Mouse (Mus musculus) lung, postnatal 25 days (tissue): ENCODE measurements around the gene Olfr646.

Source experiments
- DNase-seq: peaks from one replicate; pipeline ENCODE4 v3.0.0; 2022; ENCODE audit warnings: low spot score

Olfr646 gene

DNA sequence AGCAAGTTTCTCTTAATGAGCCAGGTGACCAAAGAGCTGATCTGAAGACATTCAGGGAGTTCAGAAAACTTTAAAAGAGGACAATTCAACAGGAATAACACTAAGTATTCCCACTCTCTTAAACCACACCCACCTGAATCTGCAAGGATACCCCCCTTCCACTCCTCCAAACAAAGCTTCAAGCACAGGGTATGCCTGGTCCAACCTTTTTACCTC lies at the start of gene Olfr646:
Gene Olfr646, plus strand, starts transcription at position 117 of the 216 bp plus-strand sequence.
- DNase-seq = no peak

DNA sequence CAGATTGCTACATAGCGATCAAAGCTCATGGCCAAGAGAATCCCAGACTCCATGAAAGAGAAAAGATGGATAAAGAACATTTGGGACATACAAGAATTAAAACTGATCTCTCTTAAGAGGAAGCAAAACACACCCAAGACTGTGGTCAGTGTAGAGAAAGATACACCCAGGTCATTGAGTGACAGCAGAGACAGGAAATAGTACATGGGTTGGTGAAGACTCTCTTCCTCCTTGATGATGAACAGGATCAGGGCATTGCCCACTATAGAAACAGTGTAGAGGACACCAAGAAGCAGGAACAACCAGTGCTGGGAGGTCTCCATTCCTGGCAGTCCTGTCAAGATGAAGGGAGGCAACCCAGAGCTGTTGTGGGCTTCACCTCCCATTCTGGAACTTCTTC lies 45.5 kb upstream of the Olfr646 start:
- DNase-seq = no peak

DNA sequence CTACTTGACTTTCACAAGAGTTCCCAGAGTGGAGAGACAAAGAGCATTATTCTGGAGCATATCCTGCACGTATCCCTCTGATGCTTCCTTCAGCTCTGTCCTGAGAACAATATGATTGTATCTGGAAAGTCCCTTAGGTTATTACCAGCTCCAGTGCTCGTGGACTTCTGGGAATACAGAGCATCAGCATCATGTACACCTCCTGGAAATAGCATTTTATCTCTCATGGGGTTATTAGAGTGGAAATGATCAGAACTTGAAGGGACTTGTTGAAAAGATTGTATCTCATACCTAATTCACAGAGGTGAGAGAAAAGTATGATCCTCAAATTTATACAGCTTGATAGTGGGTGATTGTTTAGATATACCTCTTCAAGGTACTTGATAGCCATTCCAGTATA lies 43.3 kb upstream of the Olfr646 start, which contains the start of gene 4930516K23Rik:
Gene 4930516K23Rik, minus strand, starts transcription at position 101 of the 400 bp plus-strand sequence.
- no peak for DNase-seq

DNA sequence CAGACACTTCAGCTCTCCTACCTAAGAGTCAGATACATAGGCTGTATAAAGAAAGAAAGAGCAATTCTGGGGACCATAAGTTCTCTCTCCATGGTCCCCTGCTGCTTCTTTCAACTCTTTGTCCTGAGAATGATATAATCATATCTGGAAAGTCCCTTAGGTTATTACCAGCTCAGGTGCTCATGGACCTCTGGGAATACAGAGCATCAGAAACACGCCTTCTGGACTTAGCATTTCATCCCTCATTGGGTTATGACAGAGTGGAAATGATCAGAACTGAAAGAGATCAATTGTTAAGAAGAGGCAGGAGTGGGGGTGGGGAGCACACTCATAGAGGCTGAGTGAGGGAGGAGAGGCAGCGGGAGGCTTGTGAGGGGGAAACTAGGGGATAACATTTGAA lies 32.9 kb upstream of the Olfr646 start, which contains the start of gene Olfr644:
Gene Olfr644, minus strand, starts transcription at position 101 of the 400 bp plus-strand sequence.
- DNase-seq = no peak

DNA sequence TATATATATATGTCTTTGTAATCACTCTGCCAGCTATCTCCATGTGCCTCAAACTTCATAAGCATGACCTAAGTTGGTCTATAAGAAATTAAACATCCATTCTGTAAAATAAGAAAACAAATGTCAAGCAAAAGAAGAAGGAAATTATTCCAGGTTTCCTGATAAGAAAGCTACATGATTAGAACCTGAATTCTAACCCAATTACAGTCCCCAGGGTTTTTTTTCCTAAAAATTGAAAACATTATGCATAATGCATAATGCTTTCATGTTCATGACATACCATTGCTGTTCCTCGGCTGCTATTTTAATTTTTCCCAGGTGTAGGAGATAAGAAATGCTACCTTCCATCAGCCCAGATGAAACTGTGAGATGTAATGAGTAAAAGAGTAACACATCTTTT lies 19.3 kb upstream of the Olfr646 start, which contains the start of gene Olfr645:
Gene Olfr645, minus strand, starts transcription at position 101 of the 400 bp plus-strand sequence.
- no peak for DNase-seq

DNA sequence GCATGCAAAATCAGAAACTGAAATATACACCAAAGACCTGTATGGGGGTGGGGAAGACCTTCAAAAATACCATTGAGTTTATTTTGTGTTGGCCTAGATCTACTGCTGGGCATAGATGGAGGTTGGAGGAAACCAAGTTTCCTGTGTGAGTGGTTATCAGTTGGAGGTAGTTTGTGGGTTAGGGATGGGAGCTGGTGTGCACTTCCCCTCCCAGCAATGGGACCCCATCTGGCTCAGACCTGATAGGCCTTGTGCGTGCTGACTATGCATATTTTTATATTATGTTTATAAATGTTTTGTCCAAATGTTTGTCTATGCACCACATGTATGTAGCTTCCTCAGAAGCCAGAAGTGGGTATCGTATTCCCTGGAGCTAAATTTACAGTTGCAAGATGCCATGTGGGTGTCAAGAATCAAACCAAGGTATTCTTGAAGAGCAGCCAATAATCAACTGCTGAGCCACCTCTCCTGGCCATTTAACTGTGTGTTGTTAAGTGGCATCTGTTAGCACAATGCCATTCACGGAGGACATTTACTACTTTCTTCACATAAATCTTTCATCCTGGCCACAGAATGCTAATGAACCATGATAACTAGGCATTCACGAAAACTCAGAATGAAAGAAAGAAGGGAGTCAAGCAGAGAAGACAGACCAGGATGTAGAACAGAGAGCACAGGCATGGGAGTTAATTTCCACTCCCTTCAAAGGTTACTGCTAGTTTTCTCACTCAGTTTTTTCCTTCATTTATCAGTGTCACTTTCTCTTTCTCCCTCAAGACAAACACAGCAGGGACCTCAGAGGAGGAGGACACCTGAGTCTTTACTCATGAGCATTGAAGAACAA lies 538 bp upstream of the Olfr646 start:
- no peak for DNase-seq

DNA sequence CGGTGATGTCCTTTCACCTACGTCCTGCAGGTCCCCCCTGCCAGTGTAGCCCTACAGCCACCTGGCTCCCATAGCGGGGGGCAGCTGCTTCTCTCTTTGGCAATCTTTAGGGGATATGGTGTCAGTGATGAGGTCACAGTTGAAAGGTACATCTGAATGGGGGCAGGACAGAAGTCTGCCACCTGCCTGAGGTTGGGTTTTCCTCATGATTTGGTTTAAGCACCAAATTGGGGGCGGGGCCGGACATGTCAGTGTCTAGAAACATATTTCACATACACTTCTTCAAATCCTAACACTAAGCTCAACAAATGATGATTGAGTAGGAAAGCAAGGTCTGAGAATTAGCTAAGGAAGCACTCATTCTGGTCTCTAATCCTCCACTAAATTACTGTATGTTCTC lies 25.1 kb downstream of the Olfr646 start, which contains the start of gene Ubqln5:
Gene Ubqln5, minus strand, starts transcription at position 101 of the 400 bp plus-strand sequence.
- no peak for DNase-seq

DNA sequence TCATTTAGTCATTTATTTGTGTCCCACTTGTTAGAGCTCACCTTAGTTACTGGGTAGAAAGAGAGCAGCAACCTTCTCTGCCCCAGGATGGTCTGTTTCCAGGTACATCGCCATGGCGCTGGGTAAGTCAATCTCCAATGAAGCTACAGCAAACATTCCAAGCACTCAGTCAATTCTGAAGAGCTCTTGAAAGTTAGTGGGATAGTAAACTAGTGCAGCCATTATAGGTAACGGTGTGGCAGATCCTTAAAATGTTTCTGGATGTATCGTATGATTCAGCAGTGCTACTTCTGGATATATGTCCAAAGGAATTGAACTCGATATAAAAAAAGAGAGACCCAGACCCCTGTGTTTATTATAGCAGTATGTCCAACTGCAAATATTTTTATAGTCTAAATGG lies 32.6 kb downstream of the Olfr646 start, which contains the start of gene Olfr643:
Gene Olfr643, minus strand, starts transcription at position 101 of the 400 bp plus-strand sequence.
- peak; percentile 0 for DNase-seq

DNA sequence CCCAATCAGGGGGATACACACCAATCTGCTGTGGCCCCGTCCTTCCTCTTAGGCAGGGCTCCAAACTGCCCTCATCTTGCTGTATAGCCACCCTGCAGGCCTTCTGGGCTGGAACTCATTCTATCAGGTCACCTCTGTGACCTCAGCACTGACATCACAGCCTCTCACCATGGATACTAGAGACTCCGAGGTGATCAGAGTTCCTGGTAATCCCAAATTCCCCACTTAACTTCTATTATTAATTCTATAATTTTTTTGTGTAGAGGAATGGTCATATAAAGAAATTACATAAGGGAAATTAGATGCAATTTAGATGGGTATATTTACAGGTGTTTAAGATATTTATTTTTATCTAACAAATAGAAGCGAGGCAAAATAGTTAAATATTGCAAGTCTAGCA lies 38.5 kb downstream of the Olfr646 start, which contains the start of gene Ubqln3:
Gene Ubqln3, minus strand, starts transcription at position 101 of the 400 bp plus-strand sequence.
- no peak for DNase-seq

DNA sequence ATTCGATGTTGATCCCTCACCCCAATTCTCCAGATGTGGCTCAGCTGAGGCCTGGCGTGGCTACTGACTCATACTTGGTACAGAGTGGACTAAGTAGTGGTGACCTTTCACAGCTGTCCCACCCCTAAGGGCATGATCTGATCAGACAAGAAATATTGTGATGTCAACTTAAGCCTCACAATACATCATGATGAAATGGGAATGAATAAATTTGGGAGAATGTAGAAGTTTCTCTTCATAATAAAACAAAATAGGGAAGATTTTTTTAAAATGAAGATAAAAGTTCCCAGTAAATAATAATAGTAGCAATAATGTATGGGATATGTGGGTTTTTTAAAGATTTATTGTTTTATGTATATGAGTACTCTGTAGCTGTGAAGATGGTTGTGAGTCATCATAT lies 45.8 kb downstream of the Olfr646 start, which contains the start of gene Ubqlnl:
Gene Ubqlnl, minus strand, starts transcription at position 101 of the 400 bp plus-strand sequence.
- DNase-seq = no peak
